Mouse (Mus musculus) kidney, embryonic 15.5 days (tissue): Measurements from ENCODE around the gene Rasgrp4. TPM values are rescaled to one million over a fixed set of nuclear protein-coding genes. Genes with fewer than 3 reads are reported as not detected.
"Not testable (repeated sequence)": the region's sequence is repeated elsewhere in the genome, so short reads cannot be mapped to it uniquely, and the experiment has no call there.

ENCODE experiments used
- ATAC-seq: fragments of 200-750 bp; cut with Nextera tagmentation; replicated peaks from 2 replicates; pipeline ENCODE4 v1.8.0; 2017; ENCODE audit warnings: moderate TSS enrichment; ENCODE audit not compliant: low FRiP score
- H3K27ac ChIP-seq: fragments of 300-500 bp; sonication (generic); 2 replicates; pipeline ENCODE4 v1.5.1; 2015; ENCODE audit warnings: mild to moderate bottlenecking, inconsistent platforms
- H3K27me3 ChIP-seq: fragments of 300-500 bp; sonication (generic); 2 replicates; pipeline ENCODE4 v1.6.1; 2015; ENCODE audit warnings: inconsistent platforms
- H3K36me3 ChIP-seq: fragments of 300-500 bp; sonication (generic); 2 replicates; pipeline ENCODE4 v1.6.1; 2015; ENCODE audit warnings: inconsistent platforms
- H3K4me1 ChIP-seq: fragments of 300-500 bp; sonication (generic); 2 replicates; pipeline ENCODE4 v1.6.1; 2015; ENCODE audit warnings: inconsistent platforms
- H3K4me2 ChIP-seq: fragments of 300-500 bp; sonication (generic); 2 replicates; pipeline ENCODE4 v1.6.1; 2015; ENCODE audit warnings: moderate library complexity, mild to moderate bottlenecking, inconsistent platforms
- H3K4me3 ChIP-seq: fragments of 300-500 bp; sonication (generic); replicated peaks from 2 replicates; pipeline ENCODE4 v1.5.1; 2015; ENCODE audit warnings: mild to moderate bottlenecking, inconsistent platforms
- H3K9ac ChIP-seq: fragments of 300-500 bp; sonication (generic); 2 replicates; pipeline ENCODE4 v1.6.1; 2015; ENCODE audit warnings: mild to moderate bottlenecking, inconsistent platforms
- H3K9me3 ChIP-seq: fragments of 300-500 bp; sonication (generic); replicated peaks from 2 replicates; pipeline ENCODE4 v1.6.1; 2016; ENCODE audit warnings: inconsistent platforms
- WGBS: fragments of 180-500 bp; shearing (Covaris S2); methylation state at CpG from one replicate; pipeline ENCODE4 v1.1.7; 2015; ENCODE audit warnings: mixed read lengths; 5-methylcytosine and 5-hydroxymethylcytosine counted together
- polyA plus RNA-seq: library from polyadenylated mRNA; unstranded; fragments of >200 nt; fragmentation: Nextera tagmentation; extraction: Ambion mirVana; gene quantifications from 2 replicates; pipeline ENCODE4 v1.2.1, GENCODE M21; 2015

The Rasgrp4 gene
- polyA plus RNA-seq, 1 experiment from 2014 or later = 1.2 TPM

GRCm38 (mm10) chr7:29194230-29194629, 59.6 kb downstream of the Rasgrp4 start:
- not testable (repeated sequence) for H3K9ac ChIP-seq, H3K4me1 ChIP-seq, ATAC-seq, H3K4me2 ChIP-seq, H3K27me3 ChIP-seq, H3K27ac ChIP-seq, H3K9me3 ChIP-seq, H3K4me3 ChIP-seq, H3K36me3 ChIP-seq
- WGBS = 96% methylated on average over 1 of the region's 1 CpGs

- no peaks in the 10 kb centered on the region for H3K36me3 ChIP-seq
- H3K9me3 ChIP-seq = no peaks in the 10 kb centered on the region
- H3K4me3 ChIP-seq = no peak overlapping the region
- no peaks in the 10 kb centered on the region for H3K4me1 ChIP-seq
- no peak overlapping the region for H3K27ac ChIP-seq
- no peak for ATAC-seq
- no peak overlapping the region for H3K9ac ChIP-seq
- H3K27me3 ChIP-seq = no peaks in the 10 kb centered on the region
- 86% methylated on average over 6 of the region's 6 CpGs for WGBS
- H3K4me2 ChIP-seq = no peak overlapping the region
Measured at GRCm38 (mm10) chr7:29202577-29202976, 67.9 kb downstream of the Rasgrp4 start.

Other genes with a start within 250 kb of the Rasgrp4 start
- 288 and 312 TPM in 2 replicates for gene Actn4, start 172.5 kb upstream of the Rasgrp4 start, polyA plus RNA-seq
- gene Eif3k, start 153.0 kb upstream of the Rasgrp4 start, polyA plus RNA-seq = 401 and 402 TPM in 2 replicates
- 9.0 and 9.6 TPM in 2 replicates for gene Map4k1, start 152.8 kb upstream of the Rasgrp4 start, polyA plus RNA-seq
- gene Ryr1, start 9.7 kb upstream of the Rasgrp4 start, polyA plus RNA-seq = 1.6 and 1.8 TPM in 2 replicates
- gene Fam98c, start 21.4 kb downstream of the Rasgrp4 start, polyA plus RNA-seq = 19.4 and 21.4 TPM in 2 replicates
- gene Ggn, start 35.4 kb downstream of the Rasgrp4 start, polyA plus RNA-seq = 0.72 and 1.00 TPM in 2 replicates
- gene Spred3, start 35.6 kb downstream of the Rasgrp4 start, polyA plus RNA-seq = 3.4 and 4.0 TPM in 2 replicates
- gene Psmd8, start 45.9 kb downstream of the Rasgrp4 start, polyA plus RNA-seq = 263 and 266 TPM in 2 replicates
- 0.96 and 1.1 TPM in 2 replicates for gene Catsperg1, start 79.2 kb downstream of the Rasgrp4 start, polyA plus RNA-seq
- gene Kcnk6, start 97.7 kb downstream of the Rasgrp4 start, polyA plus RNA-seq = 1.6 and 1.7 TPM in 2 replicates
- 122 and 123 TPM in 2 replicates for gene Yif1b, start 103.5 kb downstream of the Rasgrp4 start, polyA plus RNA-seq
- gene 2200002D01Rik, start 113.6 kb downstream of the Rasgrp4 start, polyA plus RNA-seq = 7.6 and 11.2 TPM in 2 replicates
- gene Spint2, start 147.1 kb downstream of the Rasgrp4 start, polyA plus RNA-seq = 236 and 245 TPM in 2 replicates
- 21.0 and 23.7 TPM in 2 replicates for gene Ppp1r14a, start 154.5 kb downstream of the Rasgrp4 start, polyA plus RNA-seq
- gene Dpf1, start 169.1 kb downstream of the Rasgrp4 start, polyA plus RNA-seq = 3.1 and 5.9 TPM in 2 replicates